Mouse (Mus musculus) induced T-regulatory cell, adult 2 months (primary cell): ENCODE measurements around the gene Nos1.
A peak's percentile ranks its signal among the peaks of the same experiment; 100 is the strongest.

Experiments used
- DNase-seq: peaks from one replicate; pipeline ENCODE4 v3.0.0-alpha.2; 2012; ENCODE audit warnings: low read depth

Gene Nos1

DNA sequence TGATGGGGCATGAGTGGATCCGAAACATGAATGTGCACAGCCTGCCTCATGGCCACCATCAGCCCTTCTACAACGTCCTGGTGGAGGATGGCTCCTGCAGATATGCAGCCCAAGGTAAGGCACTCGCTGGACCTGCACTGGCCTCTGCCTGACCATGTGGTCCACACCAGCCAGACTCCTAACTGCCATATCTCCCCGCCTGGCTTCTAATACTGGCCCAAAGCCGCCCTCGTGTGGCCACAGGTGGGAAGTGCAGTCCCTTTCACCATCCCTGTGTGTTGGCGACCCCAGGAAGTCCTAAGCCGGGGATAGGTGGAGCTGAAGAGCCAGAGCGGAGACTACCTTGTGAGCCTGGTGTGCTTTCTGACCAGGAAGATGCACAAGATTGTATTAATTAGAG is 221.2 kb downstream of the Nos1 start:
- peak; percentile 75 for DNase-seq

GRCm38 (mm10) chr5:118004619-118005018 is 223.8 kb downstream of the Nos1 start:
- DNase-seq = peak; percentile 78

DNA sequence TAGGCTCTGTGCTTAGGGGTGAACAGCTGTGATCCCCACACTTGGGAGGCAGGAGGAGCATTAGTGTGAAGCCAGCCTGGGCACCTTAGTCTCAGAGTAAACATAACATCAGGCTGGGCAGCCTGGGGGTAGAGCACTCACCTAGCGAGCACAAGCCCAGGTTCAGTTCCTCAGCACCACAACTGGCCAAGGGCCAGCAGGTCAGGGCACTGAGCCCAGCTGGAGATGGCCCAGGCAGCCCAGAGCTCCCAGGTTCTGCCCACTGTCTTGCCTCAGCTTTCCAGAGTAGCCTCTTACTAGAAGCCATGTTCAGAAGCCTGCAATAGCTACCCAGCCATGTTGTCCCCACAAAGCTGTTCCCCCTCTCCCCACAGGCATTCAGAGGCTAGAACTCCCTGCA is 224.9 kb downstream of the Nos1 start:
- DNase-seq = no peak

- DNase-seq = no peak
These were observed 227.5 kb downstream of the Nos1 start for GRCm38 (mm10) chr5:118008344-118008743.
